Mouse (Mus musculus): Measurements from ENCODE around the gene Phb. TPM values are rescaled to one million over a fixed set of nuclear protein-coding genes. Genes with fewer than 3 reads are reported as not detected.

The Phb gene
- polyA plus RNA-seq, 1 experiment, result 62.5 TPM

DNA sequence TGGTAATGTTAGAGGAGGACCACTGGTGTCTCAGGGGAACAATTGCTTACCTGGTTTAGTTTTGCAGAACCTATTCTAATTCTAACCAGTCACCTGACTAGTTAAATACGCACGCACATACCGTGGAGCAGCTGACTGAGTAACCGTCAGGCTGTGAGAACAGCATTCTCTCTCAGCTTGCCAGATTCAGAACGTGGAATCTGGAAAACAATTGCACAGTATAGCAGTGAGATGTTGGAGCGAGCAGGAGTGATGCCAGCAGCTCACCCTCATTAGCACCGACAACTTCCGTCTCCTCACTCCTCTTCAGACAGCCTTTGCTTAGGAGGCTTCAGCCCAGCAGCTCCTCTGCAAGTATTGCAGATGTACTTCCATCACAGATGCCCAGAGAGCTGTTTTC is 49.4 kb downstream of the Phb start:
- no peak for TF ChIP-seq CTCF (IDR thresholded peaks at IDR 0.05; ENCODE audit: insufficient read depth, low read length)
- no peak for TF ChIP-seq POLR2A (IDR thresholded peaks at IDR 0.05; ENCODE audit: borderline replicate concordance, extremely low read depth, low read depth, low read length)
- no peak for DNase-seq
- Histone ChIP-seq H3K4me3 (replicated peaks; ENCODE audit: extremely low read depth, low read depth, low read length) (no peak overlapping the region), H3K4me1 (ENCODE audit: control insufficient read depth, insufficient read depth, low read length) (peaks cover 19% of the 10 kb centered on the region)
- WGBS, result 47% methylated on average over 8 of the region's 8 CpGs

- no peak for DNase-seq
- 57% methylated on average over 3 of the region's 3 CpGs for WGBS
- no peak for TF ChIP-seq POLR2A (IDR thresholded peaks at IDR 0.05; ENCODE audit: borderline replicate concordance, extremely low read depth, low read depth, low read length)
- TF ChIP-seq CTCF (IDR thresholded peaks at IDR 0.05; ENCODE audit: insufficient read depth, low read length), result no peak
- peaks cover 15% of the 10 kb centered on the region for H3K4me1 ChIP-seq (ENCODE audit: control insufficient read depth, insufficient read depth, low read length)
- no peak overlapping the region for H3K4me3 ChIP-seq (replicated peaks; ENCODE audit: extremely low read depth, low read depth, low read length)
These were observed 52.6 kb downstream of the Phb start for GRCm38 (mm10) chr11:95719356-95719755.

GRCm38 (mm10) chr11:95723287-95723686 is 56.5 kb downstream of the Phb start, which contains the start of gene B130006D01Rik:
Gene B130006D01Rik, plus strand, starts transcription at chr11:95723587.
- no peak for DNase-seq
- Histone ChIP-seq H3K4me3 (replicated peaks; ENCODE audit: extremely low read depth, low read depth, low read length) (no peak within 1 kb of the TSS), H3K4me1 (ENCODE audit: control insufficient read depth, insufficient read depth, low read length) (peaks cover 10% of the 10 kb centered on the region)
- 77% methylated on average over 5 of the region's 5 CpGs for WGBS
- no peak for TF ChIP-seq POLR2A (IDR thresholded peaks at IDR 0.05; ENCODE audit: borderline replicate concordance, extremely low read depth, low read depth, low read length)
- no peak for TF ChIP-seq CTCF (IDR thresholded peaks at IDR 0.05; ENCODE audit: insufficient read depth, low read length)

DNA sequence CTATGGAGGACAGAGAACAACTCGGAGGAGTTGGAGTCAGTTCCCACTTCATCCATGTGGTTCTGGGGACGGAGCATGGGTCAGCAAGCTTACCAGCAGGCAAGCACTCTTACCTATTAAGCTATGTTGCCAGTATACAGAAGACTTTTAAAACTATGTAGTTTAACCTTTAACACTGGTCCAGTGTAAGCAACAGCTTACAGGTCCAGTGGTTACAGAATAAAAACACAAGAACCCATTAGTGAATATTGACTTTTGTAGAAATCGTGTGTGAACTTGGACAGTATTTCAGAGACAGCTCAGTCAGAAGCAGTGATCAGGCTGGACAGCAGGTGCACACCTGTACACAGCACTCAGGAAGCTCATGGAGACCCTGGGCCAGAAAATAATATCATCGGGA is 57.7 kb downstream of the Phb start:
- 86% methylated on average over 4 of the region's 4 CpGs for WGBS
- Histone ChIP-seq H3K4me3 (replicated peaks; ENCODE audit: extremely low read depth, low read depth, low read length) (no peak overlapping the region), H3K4me1 (ENCODE audit: control insufficient read depth, insufficient read depth, low read length) (peaks cover 14% of the 10 kb centered on the region)
- no peak for DNase-seq
- TF ChIP-seq POLR2A (IDR thresholded peaks at IDR 0.05; ENCODE audit: borderline replicate concordance, extremely low read depth, low read depth, low read length), result no peak
- no peak for TF ChIP-seq CTCF (IDR thresholded peaks at IDR 0.05; ENCODE audit: insufficient read depth, low read length)

DNA sequence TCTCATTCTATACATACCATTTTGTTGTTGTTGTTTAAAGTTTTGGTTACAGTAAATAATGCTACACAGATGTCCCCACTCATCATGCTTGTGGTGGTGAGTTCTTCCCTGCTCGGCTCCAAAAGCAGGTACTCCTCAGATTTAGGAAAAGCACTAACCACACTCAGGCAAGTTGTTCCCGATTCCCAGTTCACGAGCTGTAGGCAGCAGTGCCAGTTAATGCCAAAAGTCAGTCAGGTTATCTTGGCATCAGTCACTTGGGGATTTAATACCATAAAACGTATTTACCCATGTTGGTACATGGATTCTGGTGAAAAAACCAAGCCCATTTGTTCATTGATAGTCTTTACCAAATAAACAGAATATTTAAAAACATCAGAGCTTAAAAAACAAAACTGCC is 59.4 kb downstream of the Phb start:
- TF ChIP-seq POLR2A (IDR thresholded peaks at IDR 0.05; ENCODE audit: borderline replicate concordance, extremely low read depth, low read depth, low read length), result no peak
- no peak for TF ChIP-seq CTCF (IDR thresholded peaks at IDR 0.05; ENCODE audit: insufficient read depth, low read length)
- H3K4me1 ChIP-seq (ENCODE audit: control insufficient read depth, insufficient read depth, low read length), result peaks cover 15% of the 10 kb centered on the region
- DNase-seq, result no peak
- WGBS, result 66% methylated on average over 4 of the region's 4 CpGs
- H3K4me3 ChIP-seq (replicated peaks; ENCODE audit: extremely low read depth, low read depth, low read length), result no peak overlapping the region

DNA sequence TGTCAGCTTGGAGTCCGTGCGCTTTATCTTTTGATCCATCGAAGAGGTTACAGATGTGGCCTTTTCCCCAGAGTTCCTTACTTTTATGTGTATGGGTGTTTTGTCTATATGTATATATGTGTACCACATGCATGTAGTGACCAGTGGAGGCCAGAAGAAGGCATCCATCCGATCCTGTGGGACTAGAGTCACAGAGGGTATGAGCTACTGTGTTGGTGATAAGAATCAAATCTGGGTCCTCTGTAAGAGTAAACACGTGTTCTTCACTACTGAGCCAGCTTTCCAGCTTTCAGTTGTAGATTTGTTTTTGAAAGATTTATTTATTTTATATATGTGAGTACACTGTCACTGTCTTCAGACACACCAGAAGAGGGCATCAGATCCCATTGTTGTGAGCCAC is 61.2 kb downstream of the Phb start:
- no peak for DNase-seq
- no peak overlapping the region for H3K4me3 ChIP-seq (replicated peaks; ENCODE audit: extremely low read depth, low read depth, low read length)
- TF ChIP-seq POLR2A (IDR thresholded peaks at IDR 0.05; ENCODE audit: borderline replicate concordance, extremely low read depth, low read depth, low read length) (no peak), CTCF (IDR thresholded peaks at IDR 0.05; ENCODE audit: insufficient read depth, low read length) (no peak)
- WGBS, result 81% methylated on average over 5 of the region's 5 CpGs
- H3K4me1 ChIP-seq (ENCODE audit: control insufficient read depth, insufficient read depth, low read length), result peaks cover 15% of the 10 kb centered on the region

- Histone ChIP-seq H3K4me3 (replicated peaks; ENCODE audit: extremely low read depth, low read depth, low read length) (peak overlapping the region; percentile 41), H3K4me1 (ENCODE audit: control insufficient read depth, insufficient read depth, low read length) (peaks cover 15% of the 10 kb centered on the region)
- no peak for DNase-seq
- TF ChIP-seq POLR2A (IDR thresholded peaks at IDR 0.05; ENCODE audit: borderline replicate concordance, extremely low read depth, low read depth, low read length), result no peak
- TF ChIP-seq CTCF (IDR thresholded peaks at IDR 0.05; ENCODE audit: insufficient read depth, low read length), result no peak
- 64% methylated on average over 12 of the region's 12 CpGs for WGBS
These were observed 62.5 kb downstream of the Phb start for GRCm38 (mm10) chr11:95728916-95729907.

Other genes starting within 250 kb of the Phb start
- 6.6 and 9.2 TPM in 2 replicates for gene Nxph3, start 152.4 kb upstream of the Phb start, polyA plus RNA-seq (2012; rRNA removed)
- gene Ngfr, start 79.2 kb upstream of the Phb start, polyA plus RNA-seq (2012; rRNA removed), result 1.9 TPM in 2 replicates
- 35.6 and 40.4 TPM in 2 replicates for gene Zfp652, start 45.7 kb downstream of the Phb start, polyA plus RNA-seq (2012; rRNA removed)
- gene B130006D01Rik, start 56.6 kb downstream of the Phb start, polyA plus RNA-seq (2012; rRNA removed), result 0.07 and 0.18 TPM in 2 replicates
- gene Phospho1, start 157.5 kb downstream of the Phb start, polyA plus RNA-seq (2012; rRNA removed), result 85.8 and 128 TPM in 2 replicates
- 18.1 and 31.9 TPM in 2 replicates for gene Gngt2, start 170.3 kb downstream of the Phb start, polyA plus RNA-seq (2012; rRNA removed)
- gene Abi3, start 175.5 kb downstream of the Phb start, polyA plus RNA-seq (2012; rRNA removed), result 141 and 169 TPM in 2 replicates
- 0.42 TPM in 1 of 2 replicates, not detected in the other for gene B4galnt2, start 247.9 kb downstream of the Phb start, polyA plus RNA-seq (2012; rRNA removed)

All from lung, adult 2 months (tissue).